Comparison of ENCODE assay signal across 8 mouse cellular contexts in the genomic region with DNA sequence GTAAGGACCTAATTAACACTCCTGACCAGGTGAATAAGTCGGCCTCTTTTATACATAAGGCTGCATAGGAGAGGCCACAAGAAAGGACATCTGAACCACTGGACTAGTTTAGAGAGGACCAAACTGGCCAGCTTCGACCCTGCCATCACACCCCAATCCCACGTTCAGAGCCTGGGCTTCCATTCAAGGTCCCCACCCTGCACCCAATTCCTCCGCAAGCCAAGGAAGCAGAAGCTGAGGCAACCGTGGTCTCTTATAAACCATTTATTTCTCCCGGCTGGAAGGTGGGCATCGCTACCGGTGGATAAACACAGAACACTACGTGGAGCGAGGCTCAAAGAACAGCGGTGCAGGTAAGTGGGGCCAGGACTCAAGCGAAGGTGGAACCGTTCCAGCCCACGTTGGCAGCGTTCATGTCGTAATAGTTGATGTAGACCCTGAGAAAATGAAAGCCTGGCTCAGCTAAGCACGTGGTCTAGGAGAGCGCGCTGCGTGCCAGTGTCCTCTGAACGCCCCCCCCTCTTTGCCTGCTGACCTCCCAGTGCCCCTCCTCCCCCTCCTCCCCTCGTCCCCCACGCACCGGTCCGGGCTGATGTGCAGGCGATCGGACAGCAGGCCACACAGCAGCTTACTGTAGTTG. TPM values are rescaled to one million over a fixed set of nuclear protein-coding genes. Genes with fewer than 3 reads are reported as not detected.
DNase-seq lines count a peak whose midpoint lies in the region; ATAC-seq lines count a peak whose summit lies in the region.

No protein-coding gene starts in this region.

- no peaks in the 10 kb centered on the region for H3K36me3 ChIP-seq in heart, embryonic 15.5 days
- peaks cover 24% of the 10 kb centered on the region for H3K36me3 ChIP-seq in limb, embryonic 12.5 days
- H3K36me3 ChIP-seq in midbrain, embryonic 15.5 days (replicated peaks), result no peaks in the 10 kb centered on the region

- peak overlapping the region; percentile 82 for H3K9ac ChIP-seq in heart, embryonic 15.5 days
- H3K9ac ChIP-seq in limb, embryonic 12.5 days (replicated peaks), result peak overlapping the region; percentile 91
- peak overlapping the region; percentile 84 for H3K9ac ChIP-seq in midbrain, embryonic 15.5 days

- peak overlapping the region; percentile 76 for H3K4me3 ChIP-seq in heart, embryonic 15.5 days
- H3K4me3 ChIP-seq in limb, embryonic 12.5 days (replicated peaks), result peak overlapping the region; percentile 72
- peak overlapping the region; percentile 89 for H3K4me3 ChIP-seq in midbrain, embryonic 15.5 days

- 2% methylated on average over 27 of the region's 27 CpGs for WGBS in heart, embryonic 15.5 days
- WGBS in limb, embryonic 12.5 days, result under 1% methylated on average over 27 of the region's 27 CpGs
- WGBS in midbrain, embryonic 15.5 days, result 2% methylated on average over 27 of the region's 27 CpGs

- peak overlapping the region; percentile 95 for H3K27ac ChIP-seq in heart, embryonic 15.5 days
- peak overlapping the region; percentile 97 for H3K27ac ChIP-seq in limb, embryonic 12.5 days
- H3K27ac ChIP-seq in midbrain, embryonic 15.5 days, result peak overlapping the region; percentile 97

- peak; percentile 37 for DNase-seq in adrenal gland, adult 8-10 months
- no peak for DNase-seq in adrenal gland, postnatal 25 days
- peak; percentile 63 for DNase-seq in CD4-positive helper T cell, adult 2 months (ENCODE audit: low read depth, low spot score)
- peak; percentile 54 to 60 for DNase-seq in cerebellum, postnatal 25 days

- H3K4me1 ChIP-seq in heart, embryonic 15.5 days (replicated peaks), result peaks cover 32% of the 10 kb centered on the region
- peaks cover 27% of the 10 kb centered on the region for H3K4me1 ChIP-seq in limb, embryonic 12.5 days (replicated peaks)
- H3K4me1 ChIP-seq in midbrain, embryonic 15.5 days, result peaks cover 31% of the 10 kb centered on the region

- peak; percentile 69 for ATAC-seq in heart, embryonic 15.5 days (replicated peaks; ENCODE audit: insufficient number of reproducible peaks, insufficient read depth, low FRiP score, low read depth)
- ATAC-seq in limb, embryonic 12.5 days (ENCODE audit: insufficient number of reproducible peaks, insufficient read depth, low FRiP score, low TSS enrichment, low read depth), result peak; percentile 52
- ATAC-seq in midbrain, embryonic 15.5 days (replicated peaks), result peak; percentile 86
- ATAC-seq in inflammation-experienced regulatory T-cells, adult 6 months, result no peak

- H3K27me3 ChIP-seq in heart, embryonic 15.5 days, result no peaks in the 10 kb centered on the region
- H3K27me3 ChIP-seq in limb, embryonic 12.5 days, result no peaks in the 10 kb centered on the region
- no peaks in the 10 kb centered on the region for H3K27me3 ChIP-seq in midbrain, embryonic 15.5 days (replicated peaks)

- H3K4me2 ChIP-seq in heart, embryonic 15.5 days, result peak overlapping the region; percentile 78
- H3K4me2 ChIP-seq in limb, embryonic 12.5 days, result peak overlapping the region; percentile 81
- H3K4me2 ChIP-seq in midbrain, embryonic 15.5 days, result peak overlapping the region; percentile 60

- H3K9me3 ChIP-seq in heart, embryonic 15.5 days (replicated peaks), result no peaks in the 10 kb centered on the region
- H3K9me3 ChIP-seq in limb, embryonic 12.5 days, result 0 out of 2 replicates have a peak, but pooled peaks cover 3% of the 10 kb centered on the region
- no peaks in the 10 kb centered on the region for H3K9me3 ChIP-seq in midbrain, embryonic 15.5 days

RNA-seq across cellular contexts. Expression of gene Mif, which starts 0.8 kb away (rescaled TPM):
- total RNA-seq in adrenal gland, adult 8-10 months (2022), result 100 to 1,000 TPM; 253 to 280 (median 275) TPM
- total RNA-seq in adrenal gland, postnatal 25 days (2021), result 287 and 343 TPM in 2 replicates
- polyA plus RNA-seq in heart, embryonic 15.5 days (2015; fragmentation: Nextera tagmentation; extraction: Ambion mirVana), result 1,758 and 1,798 TPM in 2 replicates
- 1,855 and 1,928 TPM in 2 replicates for polyA plus RNA-seq in limb, embryonic 12.5 days (2016; fragmentation: Nextera tagmentation; extraction: Ambion mirVana)
- 1,455 and 1,508 TPM in 2 replicates for polyA plus RNA-seq in midbrain, embryonic 15.5 days (2015; fragmentation: Nextera tagmentation; extraction: Ambion mirVana)
- 100 to 1,000 TPM; 423 to 560 (median 495) TPM for polyA plus RNA-seq in inflammation-experienced regulatory T-cells, adult 6 months (2017; shearing (Covaris generic))

RNA-seq across cellular contexts. Expression of gene Gstt2, which starts 22.0 kb away (rescaled TPM):
- total RNA-seq in adrenal gland, adult 8-10 months (2022), result 10 to 100 TPM; 25.4 to 67.6 (median 45.9) TPM
- 34.2 and 41.5 TPM in 2 replicates for total RNA-seq in adrenal gland, postnatal 25 days (2021)
- 10.4 and 16.3 TPM in 2 replicates for polyA plus RNA-seq in heart, embryonic 15.5 days (2015; fragmentation: Nextera tagmentation; extraction: Ambion mirVana)
- polyA plus RNA-seq in limb, embryonic 12.5 days (2016; fragmentation: Nextera tagmentation; extraction: Ambion mirVana), result 9.7 and 11.1 TPM in 2 replicates
- polyA plus RNA-seq in midbrain, embryonic 15.5 days (2015; fragmentation: Nextera tagmentation; extraction: Ambion mirVana), result 7.4 and 7.5 TPM in 2 replicates
- polyA plus RNA-seq in inflammation-experienced regulatory T-cells, adult 6 months (2017; shearing (Covaris generic)), result 10 to 100 TPM; 52.2 to 69.9 (median 64.5) TPM

RNA-seq across cellular contexts. Expression of gene Derl3, which starts 34.0 kb away (rescaled TPM):
- 1 to 10 TPM; 1.2 to 2.6 (median 1.6) TPM for total RNA-seq in adrenal gland, adult 8-10 months (2022)
- total RNA-seq in adrenal gland, postnatal 25 days (2021), result 1.1 and 1.5 TPM in 2 replicates
- polyA plus RNA-seq in heart, embryonic 15.5 days (2015; fragmentation: Nextera tagmentation; extraction: Ambion mirVana), result 1.4 and 1.9 TPM in 2 replicates
- 3.5 and 3.9 TPM in 2 replicates for polyA plus RNA-seq in limb, embryonic 12.5 days (2016; fragmentation: Nextera tagmentation; extraction: Ambion mirVana)
- polyA plus RNA-seq in midbrain, embryonic 15.5 days (2015; fragmentation: Nextera tagmentation; extraction: Ambion mirVana), result 2.1 and 2.8 TPM in 2 replicates
- polyA plus RNA-seq in inflammation-experienced regulatory T-cells, adult 6 months (2017; shearing (Covaris generic)), result 1 to 10 TPM in 1 of 3 experiments, under 1 TPM in 2; 0.39 to 3.3 (median 0.73) TPM

RNA-seq across cellular contexts. Expression of gene Gstt4, which starts 36.9 kb away (rescaled TPM):
- not detected for total RNA-seq in adrenal gland, adult 8-10 months (2022)
- total RNA-seq in adrenal gland, postnatal 25 days (2021), result not detected in 2 replicates
- not detected in 2 replicates for polyA plus RNA-seq in heart, embryonic 15.5 days (2015; fragmentation: Nextera tagmentation; extraction: Ambion mirVana)
- polyA plus RNA-seq in limb, embryonic 12.5 days (2016; fragmentation: Nextera tagmentation; extraction: Ambion mirVana), result not detected in 2 replicates
- polyA plus RNA-seq in midbrain, embryonic 15.5 days (2015; fragmentation: Nextera tagmentation; extraction: Ambion mirVana), result not detected in 2 replicates
- not detected for polyA plus RNA-seq in inflammation-experienced regulatory T-cells, adult 6 months (2017; shearing (Covaris generic))
